Mouse (Mus musculus) lung, embryonic 16.5 days (tissue): ENCODE results near the gene Thbs2. TPM values are rescaled to one million over a fixed set of nuclear protein-coding genes. Genes with fewer than 3 reads are reported as not detected.
"Not testable (repeated sequence)": the region's sequence is repeated elsewhere in the genome, so short reads cannot be mapped to it uniquely, and the experiment has no call there.

Experiments used
- ATAC-seq: fragments of 200-750 bp; cut with Nextera tagmentation; 2 replicates; pipeline ENCODE4 v1.8.0; 2017; ENCODE audit warnings: low read depth, mild to moderate bottlenecking, moderate library complexity
- H3K27ac ChIP-seq: fragments of 300-500 bp; sonication (generic); 2 replicates; pipeline ENCODE4 v1.5.1; 2014; ENCODE audit warnings: mild to moderate bottlenecking, control low read depth, low read length
- H3K27me3 ChIP-seq: fragments of 300-500 bp; sonication (generic); 2 replicates; pipeline ENCODE4 v1.6.1; 2014; ENCODE audit warnings: low read depth, low read length, mixed read lengths; ENCODE audit not compliant: control insufficient read depth, insufficient read depth
- H3K36me3 ChIP-seq: fragments of 300-500 bp; sonication (generic); 2 replicates; pipeline ENCODE4 v1.6.1; 2014; ENCODE audit warnings: low read length; ENCODE audit not compliant: control insufficient read depth, insufficient read depth
- H3K4me1 ChIP-seq: fragments of 300-500 bp; sonication (generic); replicated peaks from 2 replicates; pipeline ENCODE4 v1.6.1; 2014; ENCODE audit warnings: low read length, mixed read lengths; ENCODE audit not compliant: control insufficient read depth, insufficient read depth
- H3K4me2 ChIP-seq: fragments of 300-500 bp; sonication (generic); 2 replicates; pipeline ENCODE4 v1.6.1; 2014; ENCODE audit warnings: low read depth, low read length, control low read depth
- H3K4me3 ChIP-seq: fragments of 300-500 bp; sonication (generic); 2 replicates; pipeline ENCODE4 v1.5.1; 2014; ENCODE audit warnings: mild to moderate bottlenecking, low read length, control low read depth
- H3K9ac ChIP-seq: fragments of 300-500 bp; sonication (generic); 2 replicates; pipeline ENCODE4 v1.6.1; 2014; ENCODE audit warnings: low read length, control low read depth
- H3K9me3 ChIP-seq: fragments of 300-500 bp; sonication (generic); 2 replicates; pipeline ENCODE4 v1.6.1; 2016; ENCODE audit warnings: low read length; ENCODE audit not compliant: control insufficient read depth
- WGBS: fragments of 180-500 bp; shearing (Covaris S2); extraction: QIAGEN DNeasy Blood & Tissue Kit; methylation state at CpG from one replicate; pipeline ENCODE4 v1.1.7; 2014; 5-methylcytosine and 5-hydroxymethylcytosine counted together
- polyA plus RNA-seq: library from polyadenylated mRNA; unstranded; fragments of >200 nt; fragmentation: Nextera tagmentation; extraction: Ambion mirVana; gene quantifications from 2 replicates; pipeline ENCODE4 v1.2.1, GENCODE M21; 2015

The Thbs2 gene
- polyA plus RNA-seq, 1 experiment from 2014 or later: 31.5 TPM

- ATAC-seq: no peak
- Histone ChIP-seq H3K9me3 (no peaks in the 10 kb centered on the region), H3K4me2 (no peak overlapping the region), H3K4me3 (no peak overlapping the region), H3K4me1 (peaks cover 12% of the 10 kb centered on the region), H3K27ac (no peak overlapping the region), H3K9ac (no peak overlapping the region), H3K36me3 (no peaks in the 10 kb centered on the region), H3K27me3 (no peaks in the 10 kb centered on the region)
- 59% methylated on average over 4 of the region's 4 CpGs for WGBS
Observed at GRCm38 (mm10) chr17:14628901-14629300, 65.1 kb downstream of the Thbs2 start.

- Histone ChIP-seq H3K27ac (no peak overlapping the region), H3K36me3 (no peaks in the 10 kb centered on the region), H3K4me2 (no peak overlapping the region), H3K9ac (no peak overlapping the region), H3K27me3 (no peaks in the 10 kb centered on the region), H3K4me1 (peaks cover 12% of the 10 kb centered on the region), H3K4me3 (no peak overlapping the region), H3K9me3 (no peaks in the 10 kb centered on the region)
- no peak for ATAC-seq
- 82% methylated on average over 12 of the region's 12 CpGs for WGBS
Observed at GRCm38 (mm10) chr17:14627828-14628338, 66.2 kb downstream of the Thbs2 start.

GRCm38 (mm10) chr17:14624433-14624832, 69.6 kb downstream of the Thbs2 start:
- Histone ChIP-seq H3K9me3 (no peaks in the 10 kb centered on the region), H3K27me3 (no peaks in the 10 kb centered on the region), H3K36me3 (no peaks in the 10 kb centered on the region), H3K4me2 (peak overlapping the region; percentile 36), H3K4me1 (peaks cover 12% of the 10 kb centered on the region), H3K9ac (no peak overlapping the region; the same call in 1 of the 2 replicates), H3K4me3 (0 out of 2 replicates have a peak overlapping the region, but pooled peaks have one; percentile 3), H3K27ac (no peak overlapping the region)
- no peak for ATAC-seq
- WGBS: 23% methylated on average over 8 of the region's 8 CpGs

GRCm38 (mm10) chr17:14621006-14621405, 73.0 kb downstream of the Thbs2 start:
- not testable (repeated sequence) for H3K9ac ChIP-seq, H3K27me3 ChIP-seq, H3K27ac ChIP-seq, H3K4me3 ChIP-seq, H3K9me3 ChIP-seq, H3K4me1 ChIP-seq, H3K36me3 ChIP-seq, H3K4me2 ChIP-seq, ATAC-seq

- ATAC-seq: no peak
Observed at GRCm38 (mm10) chr17:14620037-14620436, 74.0 kb downstream of the Thbs2 start.

GRCm38 (mm10) chr17:14619038-14619437, 75.0 kb downstream of the Thbs2 start:
- Histone ChIP-seq H3K4me2 (no peak overlapping the region), H3K27me3 (no peaks in the 10 kb centered on the region)
- no peak for ATAC-seq

More at GRCm38 (mm10) chr17:14620037-14620436, 74.0 kb downstream of the Thbs2 start:
- H3K4me2 ChIP-seq: no peak overlapping the region
- H3K4me1 ChIP-seq: peaks cover 3% of the 10 kb centered on the region; the same call in 1 of the 2 replicates
- H3K36me3 ChIP-seq: no peaks in the 10 kb centered on the region
- no peaks in the 10 kb centered on the region for H3K27me3 ChIP-seq
- H3K9me3 ChIP-seq: no peaks in the 10 kb centered on the region
- no peak overlapping the region for H3K4me3 ChIP-seq
- 71% methylated on average over 3 of the region's 3 CpGs for WGBS
- no peak overlapping the region for H3K9ac ChIP-seq
- H3K27ac ChIP-seq: no peak overlapping the region

More at GRCm38 (mm10) chr17:14619038-14619437, 75.0 kb downstream of the Thbs2 start:
- no peak overlapping the region for H3K4me3 ChIP-seq
- H3K27ac ChIP-seq: no peak overlapping the region
- 60% methylated on average over 4 of the region's 4 CpGs for WGBS
- no peaks in the 10 kb centered on the region for H3K4me1 ChIP-seq
- H3K36me3 ChIP-seq: no peaks in the 10 kb centered on the region
- no peak overlapping the region for H3K9ac ChIP-seq
- no peaks in the 10 kb centered on the region for H3K9me3 ChIP-seq

Other genes with a start within 250 kb of the Thbs2 start
- 11.1 and 13.1 TPM in 2 replicates for gene Wdr27, start 248.9 kb upstream of the Thbs2 start, polyA plus RNA-seq
- gene 1600012H06Rik, start 248.9 kb upstream of the Thbs2 start, polyA plus RNA-seq: 41.7 and 43.5 TPM in 2 replicates